Mouse (Mus musculus) right cerebral cortex, postnatal 14 days (tissue): ENCODE results near the gene Trpv5.

Experiments used
- DNase-seq: peaks from one replicate; pipeline ENCODE4 v3.0.0; 2022

The Trpv5 gene

GRCm38 (mm10) chr6:41680669-41681068 lies at the start of gene Trpv5:
Trpv5 (minus strand) TSS chr6:41680769.
- no peak for DNase-seq

DNA sequence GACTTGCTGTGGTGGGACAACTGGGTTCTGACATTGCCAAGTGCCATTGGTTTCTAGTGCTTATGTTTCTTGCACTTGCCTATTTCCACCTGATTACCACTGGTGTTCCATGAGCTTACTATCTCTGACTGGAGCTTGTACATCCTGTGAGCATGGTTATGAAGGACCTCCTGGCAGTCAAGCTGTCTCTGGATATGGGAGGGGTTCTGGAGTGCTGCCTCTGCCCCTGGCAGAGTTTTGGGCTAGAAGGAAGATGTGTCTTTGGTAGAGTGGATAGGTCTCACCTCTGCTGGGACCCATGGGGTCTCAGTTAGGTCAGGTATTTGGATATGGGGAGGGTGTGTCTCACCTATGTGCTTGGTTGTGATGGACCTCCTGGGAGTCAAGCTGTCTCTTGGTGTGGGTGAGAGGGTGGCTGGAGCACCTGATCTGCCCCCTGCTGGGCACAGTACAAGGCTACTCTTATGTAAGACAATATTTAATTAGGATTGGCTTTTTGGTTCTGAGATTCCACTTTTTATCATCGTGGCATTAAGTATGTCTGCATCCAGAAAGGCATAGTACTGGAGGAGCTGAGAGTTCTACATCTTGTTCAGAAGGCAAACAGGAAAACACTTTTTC lies 47.5 kb upstream of the Trpv5 start:
- no peak for DNase-seq

DNA sequence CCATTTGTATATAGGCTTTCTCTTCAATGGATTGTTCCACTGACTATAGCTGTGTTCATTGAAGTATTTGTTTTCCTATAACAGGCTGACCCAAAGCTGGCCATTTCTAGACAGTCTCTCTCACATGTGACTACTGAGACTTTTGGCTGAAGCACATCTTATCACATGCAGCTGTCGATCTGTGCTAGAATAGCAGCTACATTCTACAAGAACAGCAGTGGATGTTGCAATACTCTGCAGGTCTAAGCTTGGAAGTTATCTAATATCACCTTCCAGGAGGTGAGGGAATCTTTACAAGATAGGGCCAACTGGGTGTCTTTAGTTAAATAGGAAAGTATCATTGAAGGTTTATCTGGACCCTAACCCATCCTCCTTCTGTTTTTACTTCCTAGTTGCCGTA lies 40.9 kb upstream of the Trpv5 start:
- DNase-seq = no peak

GRCm38 (mm10) chr6:41710281-41710680 lies 29.7 kb upstream of the Trpv5 start:
- no peak for DNase-seq

DNA sequence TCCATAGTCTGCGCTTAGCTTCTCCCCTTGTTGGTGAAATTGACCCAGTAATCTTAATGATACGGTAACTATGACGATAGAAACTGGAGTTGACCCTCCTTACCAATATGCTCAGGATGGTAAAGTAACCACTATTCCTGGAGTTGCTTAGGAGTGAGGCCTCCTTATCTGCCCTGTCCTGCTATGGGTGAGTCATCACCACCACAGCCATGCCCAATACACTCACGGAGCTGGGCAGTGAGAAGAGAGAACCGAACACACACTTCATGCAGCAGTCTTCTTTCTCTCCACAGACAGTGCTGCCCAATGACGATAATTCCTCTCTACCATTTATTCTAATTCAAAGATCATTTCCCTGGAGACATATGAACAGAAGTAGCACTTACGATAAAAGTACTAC lies 25.7 kb upstream of the Trpv5 start:
- no peak for DNase-seq

DNA sequence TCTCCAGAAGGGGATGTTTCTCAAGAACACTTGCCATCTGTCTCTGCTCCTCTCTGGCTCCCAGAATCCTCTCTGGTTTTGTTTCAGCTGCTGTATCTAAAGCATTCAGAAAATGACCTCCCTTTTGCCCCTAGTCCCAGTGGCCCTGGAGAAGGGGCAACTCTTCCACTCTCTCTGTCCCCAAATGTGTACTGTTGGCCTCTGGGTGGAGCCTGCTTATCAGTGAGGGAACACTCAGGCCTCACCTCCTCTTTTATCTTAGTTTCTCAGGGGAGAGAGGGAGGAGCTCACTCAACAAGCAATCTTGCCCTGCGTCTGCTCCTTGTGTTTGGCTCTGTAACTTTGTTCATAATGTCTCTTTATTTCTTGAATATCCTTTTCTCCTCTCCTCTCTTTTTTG lies 23.6 kb upstream of the Trpv5 start, which contains the start of gene Kel:
Gene Kel, minus strand, starts transcription at position 217 of the 400 bp plus-strand sequence.
- no peak for DNase-seq

DNA sequence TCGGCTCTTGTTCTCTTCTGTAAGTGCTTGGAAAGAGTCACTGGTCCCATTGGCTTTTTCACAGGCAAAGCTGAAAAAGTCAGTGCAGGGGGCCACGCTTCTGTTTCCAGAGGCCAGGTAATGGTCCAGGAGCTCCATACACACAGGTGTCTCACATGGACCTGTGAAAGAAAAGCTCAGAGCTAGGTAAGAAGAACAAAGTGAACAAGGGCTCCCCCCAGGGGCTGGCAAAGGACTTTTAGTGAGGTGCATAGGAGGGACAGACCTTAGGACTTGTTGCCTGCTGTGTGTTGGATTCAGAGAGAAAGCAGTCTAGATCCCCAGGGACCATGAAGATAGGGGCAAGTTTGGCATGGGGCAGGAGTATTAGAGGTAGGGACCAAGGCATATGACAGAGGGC lies 22.4 kb upstream of the Trpv5 start:
- no peak for DNase-seq

DNA sequence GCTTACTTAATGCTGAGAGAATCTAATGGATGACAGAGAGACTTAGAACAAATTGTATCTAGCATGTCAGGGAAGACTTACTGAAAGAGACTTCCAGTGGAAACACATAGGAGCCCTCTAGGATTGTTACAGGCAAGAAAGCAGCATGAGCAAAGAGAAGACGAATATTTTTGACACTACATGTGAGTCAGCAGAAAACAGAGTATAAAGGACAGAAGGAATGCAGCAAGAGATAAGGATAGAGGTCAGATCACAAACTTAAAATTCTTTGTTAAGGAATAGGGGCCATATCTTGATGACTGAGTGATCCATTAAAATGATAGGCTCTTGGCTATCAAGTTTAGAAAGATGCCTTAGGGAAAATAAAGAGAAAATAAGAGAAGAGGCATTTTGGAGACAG lies 20.7 kb upstream of the Trpv5 start:
- DNase-seq = no peak

GRCm38 (mm10) chr6:41694407-41694806 lies 13.8 kb upstream of the Trpv5 start:
- no peak for DNase-seq

DNA sequence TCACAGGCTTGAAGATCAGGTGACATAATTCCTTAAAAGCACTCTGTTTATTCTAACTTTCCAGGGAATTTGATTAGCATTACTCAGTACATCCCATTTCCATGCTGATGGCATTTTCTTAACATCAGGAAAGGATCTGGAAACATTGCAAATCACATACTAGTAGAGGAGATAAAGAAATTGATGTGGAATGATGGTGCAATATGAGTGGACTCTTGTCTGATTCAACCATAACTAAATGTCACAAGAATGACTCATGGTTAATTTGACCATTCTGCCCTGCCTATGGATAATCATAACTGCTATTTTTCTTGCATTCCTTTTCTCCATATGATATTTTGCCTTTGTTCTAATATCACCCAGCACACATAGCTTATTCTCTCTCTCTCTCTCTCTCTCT lies 11.6 kb upstream of the Trpv5 start:
- no peak for DNase-seq

DNA sequence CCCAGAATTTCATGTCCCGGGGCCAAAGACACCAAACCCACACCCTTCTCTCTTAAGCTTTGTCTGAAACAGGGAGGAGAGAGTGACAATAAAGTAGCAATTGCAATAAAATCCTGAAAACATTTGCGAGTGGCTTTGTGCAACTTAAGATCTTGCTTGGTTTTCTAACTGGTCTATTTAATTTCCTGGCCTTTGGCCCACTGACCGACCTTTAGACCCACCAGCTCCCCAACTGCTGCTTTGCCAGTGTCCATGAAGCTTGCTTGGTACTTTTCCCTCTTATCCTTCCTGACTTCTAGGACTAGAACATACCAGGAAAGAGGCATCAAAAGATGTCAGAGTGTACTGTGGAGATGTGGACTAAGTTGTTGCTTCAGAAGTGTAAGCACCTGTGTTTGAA lies 5.0 kb upstream of the Trpv5 start:
- DNase-seq = no peak

DNA sequence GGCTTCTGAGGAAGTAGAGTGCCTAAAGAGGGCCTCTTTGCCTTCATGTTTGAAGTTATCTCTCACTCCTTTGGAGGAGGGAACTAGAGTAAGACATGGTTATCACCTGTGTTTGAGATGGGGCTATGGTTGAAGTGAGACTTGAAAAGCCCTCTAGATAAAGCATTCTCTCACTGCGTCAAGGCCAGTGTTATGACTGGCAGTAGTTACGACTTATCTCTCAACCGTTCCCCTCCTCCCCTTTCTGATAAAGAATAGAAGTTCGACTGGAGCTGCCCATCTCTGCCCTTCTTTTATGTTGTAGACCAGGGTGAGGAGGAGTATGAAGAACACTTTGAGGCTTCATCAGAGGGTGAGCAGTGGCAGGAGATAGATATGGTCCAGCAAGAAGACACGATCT lies 4.3 kb upstream of the Trpv5 start:
- no peak for DNase-seq

- no peak for DNase-seq
Observed at GRCm38 (mm10) chr6:41684131-41684530, 3.6 kb upstream of the Trpv5 start, which contains the start of gene Llcfc1. Llcfc1 (plus strand) TSS chr6:41684431.

DNA sequence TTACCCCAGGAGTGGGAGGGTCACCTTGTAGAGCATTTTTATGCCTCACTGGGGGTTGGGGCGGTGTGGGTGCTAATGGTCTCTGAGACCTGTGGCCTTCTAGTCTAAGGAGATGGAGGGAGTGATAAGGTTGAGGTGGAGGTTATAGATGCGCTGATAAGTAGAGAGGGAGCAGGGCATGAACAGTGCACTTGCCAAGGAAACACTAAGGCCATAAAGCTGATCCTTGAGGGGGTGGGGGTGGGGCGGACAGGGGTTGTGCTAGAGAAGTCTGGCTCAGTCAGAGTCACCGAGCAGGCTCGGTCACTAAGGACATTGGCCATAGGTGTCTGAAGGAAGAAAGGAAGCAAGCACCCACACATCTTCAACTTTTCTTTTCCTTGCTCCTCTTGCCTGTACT lies 1.1 kb upstream of the Trpv5 start:
- no peak for DNase-seq

DNA sequence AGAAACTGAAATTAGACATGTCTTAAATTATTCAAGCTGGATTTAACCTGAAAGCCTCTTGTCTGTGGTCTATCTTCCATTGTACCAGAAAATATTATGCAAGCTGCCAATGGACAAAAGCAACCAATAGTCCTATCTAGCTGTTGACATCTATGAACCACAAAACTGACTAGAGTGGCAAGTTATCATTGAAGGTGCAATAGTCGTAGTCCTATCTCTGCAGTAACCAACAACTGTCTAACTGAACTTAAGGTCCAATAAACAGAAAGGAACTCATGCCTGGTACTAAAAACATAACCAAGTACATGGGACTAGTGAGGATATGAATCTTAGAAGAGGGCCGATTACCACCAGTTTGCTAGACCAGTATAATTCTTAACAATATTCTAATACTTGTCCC lies 4.0 kb downstream of the Trpv5 start:
- DNase-seq = no peak

DNA sequence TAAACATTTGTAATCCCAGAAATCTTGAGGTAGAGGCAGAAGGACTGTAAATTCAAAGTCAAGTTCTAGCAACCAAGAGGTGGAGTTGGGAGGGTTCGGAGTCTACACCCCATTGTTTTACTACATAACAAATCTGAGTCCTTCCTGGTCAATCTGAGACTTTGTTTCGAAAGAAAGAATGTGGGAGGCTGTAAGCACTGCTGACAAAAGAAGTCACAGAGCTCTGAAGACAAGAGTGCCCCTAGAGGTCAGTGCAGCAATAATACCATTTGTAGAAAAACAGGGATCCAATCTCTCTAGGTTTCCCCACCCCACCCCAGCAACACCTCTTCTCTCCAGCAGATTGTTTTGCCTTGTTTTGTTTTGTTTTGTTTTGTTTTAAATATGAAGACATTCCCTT lies 18.2 kb downstream of the Trpv5 start:
- DNase-seq = no peak

- DNase-seq = no peak
Observed at GRCm38 (mm10) chr6:41658487-41658886, 22.1 kb downstream of the Trpv5 start.

DNA sequence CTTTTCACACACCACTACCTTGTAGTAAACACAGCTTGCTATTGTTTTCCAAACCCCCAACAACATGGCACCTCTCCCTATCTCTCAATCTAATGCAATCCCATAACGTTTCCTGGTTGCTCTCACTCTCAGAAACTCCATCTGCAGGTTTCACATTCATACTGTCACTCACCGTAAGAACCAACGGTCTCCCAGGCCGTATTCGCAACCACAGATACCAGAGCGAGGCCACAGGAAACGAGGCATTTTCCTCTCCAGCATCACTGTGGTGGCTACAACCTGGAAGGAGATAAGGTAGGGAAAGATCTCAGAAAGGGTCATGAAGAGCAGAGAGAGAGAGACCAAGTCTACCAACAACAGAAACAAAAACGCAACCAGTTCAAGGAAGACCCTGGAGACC lies 25.9 kb downstream of the Trpv5 start:
- no peak for DNase-seq

GRCm38 (mm10) chr6:41653173-41653572 lies 27.4 kb downstream of the Trpv5 start:
- DNase-seq = no peak

- no peak for DNase-seq
Observed at GRCm38 (mm10) chr6:41646672-41647071, 33.9 kb downstream of the Trpv5 start.

- DNase-seq = no peak
Observed at GRCm38 (mm10) chr6:41646220-41646619, 34.3 kb downstream of the Trpv5 start.

GRCm38 (mm10) chr6:41643227-41643626 lies 37.3 kb downstream of the Trpv5 start:
- DNase-seq = no peak

DNA sequence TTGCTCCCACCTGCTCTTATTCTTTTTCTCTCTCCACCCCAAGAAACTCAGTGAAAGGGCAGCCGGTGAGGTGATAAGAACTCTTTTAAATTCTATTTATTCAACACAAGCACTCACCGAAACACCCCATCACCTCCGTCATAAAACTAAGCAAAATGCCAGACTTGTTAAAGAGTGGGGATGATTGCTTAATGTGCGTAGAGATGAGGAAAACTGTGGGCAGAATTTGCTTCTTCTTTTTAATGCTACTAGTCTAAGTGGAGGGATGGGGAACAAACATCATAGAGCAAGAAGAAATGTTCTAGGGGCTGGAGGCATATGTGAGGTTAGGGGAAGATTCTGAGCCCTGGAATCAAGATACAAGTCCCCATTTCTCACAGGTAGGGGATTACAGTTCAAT lies 37.8 kb downstream of the Trpv5 start:
- DNase-seq = no peak

DNA sequence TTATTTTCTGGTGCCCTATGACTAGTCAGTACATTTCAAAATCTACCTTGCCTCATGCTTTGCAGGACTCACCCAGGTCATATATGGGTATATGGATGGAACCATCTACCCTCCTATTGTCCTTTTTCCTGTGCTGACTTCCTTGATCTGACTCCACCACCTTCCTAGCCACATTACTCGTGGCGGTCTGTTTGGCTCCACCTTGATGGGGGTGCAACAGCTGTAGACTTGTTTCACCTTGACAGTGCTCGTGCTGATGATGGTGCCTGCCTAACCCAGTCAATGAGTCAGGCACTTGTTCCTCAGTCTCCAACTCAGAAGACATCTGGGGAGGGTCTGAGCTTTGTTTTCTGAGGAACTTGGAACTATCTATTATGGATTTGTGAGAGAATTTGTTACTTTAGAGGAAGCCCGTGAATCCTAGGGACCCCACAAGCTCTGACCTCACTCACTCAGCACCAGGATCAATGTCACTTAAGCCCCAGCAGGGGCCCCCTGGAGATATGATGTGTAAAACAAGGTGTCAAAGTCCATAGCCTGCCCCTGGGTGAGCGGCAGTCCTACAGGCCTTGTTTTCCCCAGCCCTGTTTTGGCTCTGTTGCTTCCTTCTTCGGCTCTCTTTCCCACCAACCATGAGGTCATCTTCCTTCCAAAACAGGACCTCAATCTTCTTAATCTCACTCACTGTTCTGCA lies 39.2 kb downstream of the Trpv5 start:
- no peak for DNase-seq

DNA sequence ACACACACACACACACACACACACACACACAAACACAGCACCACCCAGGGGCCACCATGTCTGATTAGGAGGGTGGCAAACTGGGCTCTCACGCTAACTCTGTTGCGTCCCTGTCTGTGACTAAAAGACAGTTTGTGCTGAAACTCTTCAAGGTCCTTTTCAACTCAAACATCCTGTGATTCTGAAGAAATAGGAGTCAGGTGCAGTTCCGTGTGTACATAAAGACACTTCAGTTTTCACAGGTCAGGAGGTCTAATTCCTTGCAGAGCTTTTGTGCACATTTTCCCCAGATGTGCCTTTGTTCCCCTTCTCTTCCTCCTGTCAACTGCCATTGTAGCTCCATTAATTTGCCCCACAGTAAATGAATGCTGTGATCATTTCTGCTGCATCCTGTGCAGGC lies 40.1 kb downstream of the Trpv5 start:
- no peak for DNase-seq
